In genomic region chr12:16874086-16874485, GRCm38 (mm10) we compare ENCODE assay signal across 8 mouse cellular contexts. TPM values are rescaled to one million over a fixed set of nuclear protein-coding genes. Genes with fewer than 3 reads are reported as not detected.
DNase-seq lines count a peak whose midpoint lies in the region; ATAC-seq and TF ChIP-seq lines count a peak whose summit lies in the region.

No protein-coding gene starts in this region.

- 45% methylated on average over 2 of the region's 2 CpGs for WGBS in stomach, postnatal 0 days
- 55% methylated on average over 2 of the region's 2 CpGs for WGBS in midbrain, embryonic 13.5 days

- peaks cover 25% of the 10 kb centered on the region for H3K4me1 ChIP-seq in stomach, postnatal 0 days (replicated peaks; ENCODE audit: control insufficient read depth, insufficient read depth)
- peaks cover 12% of the 10 kb centered on the region for H3K4me1 ChIP-seq in midbrain, embryonic 13.5 days (replicated peaks)

- no peaks in the 10 kb centered on the region for H3K27me3 ChIP-seq in stomach, postnatal 0 days (ENCODE audit: control insufficient read depth, insufficient read depth, low read length)
- H3K27me3 ChIP-seq in midbrain, embryonic 13.5 days, result no peaks in the 10 kb centered on the region

- no peak for TF ChIP-seq CTCF in stomach, postnatal 0 days (IDR thresholded peaks at IDR 0.05; ENCODE audit: low read depth)

- H3K4me2 ChIP-seq in stomach, postnatal 0 days (replicated peaks; ENCODE audit: low read depth), result no peak overlapping the region
- no peak overlapping the region for H3K4me2 ChIP-seq in midbrain, embryonic 13.5 days (replicated peaks)

- H3K36me3 ChIP-seq in stomach, postnatal 0 days (ENCODE audit: control insufficient read depth, insufficient read depth, low read length), result no peaks in the 10 kb centered on the region
- H3K36me3 ChIP-seq in midbrain, embryonic 13.5 days, result no peaks in the 10 kb centered on the region

- TF ChIP-seq EP300 in stomach, postnatal 0 days (optimal IDR thresholded peaks at IDR 0.05), result no peak

- H3K9ac ChIP-seq in stomach, postnatal 0 days (ENCODE audit: low read length), result no peak overlapping the region
- no peak overlapping the region for H3K9ac ChIP-seq in midbrain, embryonic 13.5 days (replicated peaks)

- no peaks in the 10 kb centered on the region for H3K9me3 ChIP-seq in stomach, postnatal 0 days (ENCODE audit: control insufficient read depth, low read length)
- H3K9me3 ChIP-seq in midbrain, embryonic 13.5 days, result no peaks in the 10 kb centered on the region

- H3K27ac ChIP-seq in stomach, postnatal 0 days (replicated peaks), result peak overlapping the region; percentile 30; the same call in 1 of the 2 replicates
- H3K27ac ChIP-seq in midbrain, embryonic 13.5 days, result no peak overlapping the region

- peak; percentile 75 for DNase-seq in kidney, adult 18-20 months
- no peak for DNase-seq in kidney, postnatal 4 days
- peak; percentile 32 for DNase-seq in cerebellum, adult 8-10 months
- DNase-seq in stomach, postnatal 0 days (ENCODE audit: low spot score), result peak; percentile 40
- no peak for DNase-seq in ovary, postnatal 14 days (ENCODE audit: low spot score)

- ATAC-seq in inflammation-experienced regulatory T-cells, adult 6 months, result peak; percentile 96
- ATAC-seq in stomach, postnatal 0 days (ENCODE audit: low FRiP score, low TSS enrichment), result no peak
- no peak for ATAC-seq in midbrain, embryonic 13.5 days
- no peak for ATAC-seq in monocyte, adult 5-6 weeks (replicated peaks; ENCODE audit: insufficient number of reproducible peaks, low FRiP score, low TSS enrichment, poor library complexity, severe bottlenecking)

- H3K4me3 ChIP-seq in stomach, postnatal 0 days (ENCODE audit: low read depth, low read length), result no peak overlapping the region
- no peak overlapping the region for H3K4me3 ChIP-seq in midbrain, embryonic 13.5 days (replicated peaks)

RNA-seq across cellular contexts. Expression of gene Rock2, which starts 20.6 kb away (rescaled TPM):
- polyA plus RNA-seq in inflammation-experienced regulatory T-cells, adult 6 months (2017; shearing (Covaris generic)), result 10 to 100 TPM; 12.8 to 16.2 (median 15.6) TPM
- polyA plus RNA-seq in stomach, postnatal 0 days (2015; fragmentation: Nextera tagmentation; extraction: Ambion mirVana), result 12.1 and 13.3 TPM in 2 replicates
- 14.4 and 15.7 TPM in 2 replicates for polyA plus RNA-seq in midbrain, embryonic 13.5 days (2015; fragmentation: Nextera tagmentation; extraction: Ambion mirVana)
- total RNA-seq in monocyte, adult 5-6 weeks (2017), result 78.4 to 114 TPM (median 84.2 TPM) in 3 replicates

Comparison
In these comparisons a context has a peak if more than half of its experiments do, and no peak if none do; other contexts are left out.
1. DNase-seq: peak in kidney, adult 18-20 months (single experiment), cerebellum, adult 8-10 months (single experiment) and stomach, postnatal 0 days (single experiment); none in kidney, postnatal 4 days (0 of 2) and ovary, postnatal 14 days (single experiment).